Mouse (Mus musculus) embryonic stem cell, embryonic (primary cell): ENCODE results near the gene Oser1.

ENCODE experiments used
- CTCF ChIA-PET, 4 experiments: fragments of 300-600 bp in 2 of 4; fragments of 350-600 bp in 2 of 4; sonication (Branson Sonifier 250); formaldehyde crosslinking; loops; one replicate each; lab custom pipeline; 2022; ENCODE audit warnings: inconsistent platforms in 2 of 4; lab: Charles Lee
- POLR2A ChIA-PET, 4 experiments: fragments of 300-600 bp in 2 of 4; fragments of 350-600 bp in 2 of 4; sonication (Branson Sonifier 250); formaldehyde crosslinking; loops; one replicate each; lab custom pipeline; 2022; ENCODE audit warnings: antibody characterized with exemption in 4 of 4, inconsistent platforms in 1 of 4; lab: Charles Lee

Gene Oser1

DNA sequence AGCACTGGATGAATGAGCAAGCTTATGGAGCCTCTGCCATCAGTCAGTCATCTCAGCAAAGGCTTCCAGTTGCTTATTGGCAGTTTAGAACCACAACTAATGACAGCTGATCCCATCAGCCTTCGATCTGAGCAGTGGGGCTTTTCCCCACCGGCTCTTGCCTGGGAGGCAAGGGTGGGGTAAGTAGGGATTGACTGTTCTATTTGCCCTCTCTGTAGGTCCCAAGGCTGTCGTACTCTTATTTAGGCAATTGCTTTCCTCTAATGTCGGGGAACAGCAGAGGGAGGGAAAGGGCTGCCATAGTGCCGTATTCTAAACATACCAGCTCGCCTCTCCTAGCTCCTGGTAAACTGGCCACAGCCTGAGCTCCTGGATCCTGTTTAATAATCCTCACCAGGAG is at the start of gene Oser1:
Gene Oser1 (minus strand): TSS at position 101 of the 400 bp plus-strand sequence.
- CTCF ChIA-PET = interaction anchor here in 3 of 4 experiments (0.9 to 2.1 kb wide), 4 partner anchors 22 to 56 kb away, joined by 3 to 7 read pairs (median 3); partner anchors contain the start of gene Fitm2 (in 2 of the 3)
- POLR2A ChIA-PET = interaction anchor here in 2 of 4 experiments (0.5 to 1.0 kb wide), 3 partner anchors 9 to 91 kb away, joined by 3 to 6 read pairs (median 4); no protein-coding TSS in a partner anchor

DNA sequence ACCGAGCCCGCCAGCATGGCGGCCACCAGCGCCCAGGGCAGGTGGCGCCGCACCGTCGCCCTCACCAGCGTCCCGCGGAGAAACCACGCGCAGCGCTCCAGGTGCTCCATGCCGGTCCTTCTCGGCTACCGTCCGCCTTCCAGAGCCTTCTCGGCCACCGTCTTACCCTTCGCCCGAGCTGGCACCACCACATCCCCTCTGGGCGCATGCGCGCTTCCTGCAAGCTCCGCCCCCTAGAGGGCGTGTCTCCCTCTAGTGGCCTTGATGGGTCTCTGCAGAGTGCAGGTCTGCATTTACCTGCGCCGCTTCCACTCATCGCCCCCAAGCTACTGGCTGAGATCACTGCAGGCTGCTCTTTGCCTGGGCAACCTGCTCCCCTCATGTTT is 48.0 kb upstream of the Oser1 start, which contains the start of gene Fitm2:
Gene Fitm2 (minus strand): TSS at position 164 of the 386 bp plus-strand sequence.
- POLR2A ChIA-PET = interaction anchor here (0.5 to 4.1 kb wide), 34 partner anchors 9 to 599 kb away, joined by 3 to 54 read pairs (median 4); partner anchors contain the start of genes Kcnk15 (in 1 of the 4), Srsf6 (in 1 of the 4) and Tomm34 (in 1 of the 4)
- CTCF ChIA-PET = interaction anchor here (0.5 to 3.4 kb wide), 63 partner anchors 8 to 917 kb away, joined by 3 to 45 read pairs (median 5); partner anchors contain the start of genes Oser1 (in 2 of the 4), Gdap1l1 (in 1 of the 4), R3hdml (in 1 of the 4) and Ttpal (in 1 of the 4)

DNA sequence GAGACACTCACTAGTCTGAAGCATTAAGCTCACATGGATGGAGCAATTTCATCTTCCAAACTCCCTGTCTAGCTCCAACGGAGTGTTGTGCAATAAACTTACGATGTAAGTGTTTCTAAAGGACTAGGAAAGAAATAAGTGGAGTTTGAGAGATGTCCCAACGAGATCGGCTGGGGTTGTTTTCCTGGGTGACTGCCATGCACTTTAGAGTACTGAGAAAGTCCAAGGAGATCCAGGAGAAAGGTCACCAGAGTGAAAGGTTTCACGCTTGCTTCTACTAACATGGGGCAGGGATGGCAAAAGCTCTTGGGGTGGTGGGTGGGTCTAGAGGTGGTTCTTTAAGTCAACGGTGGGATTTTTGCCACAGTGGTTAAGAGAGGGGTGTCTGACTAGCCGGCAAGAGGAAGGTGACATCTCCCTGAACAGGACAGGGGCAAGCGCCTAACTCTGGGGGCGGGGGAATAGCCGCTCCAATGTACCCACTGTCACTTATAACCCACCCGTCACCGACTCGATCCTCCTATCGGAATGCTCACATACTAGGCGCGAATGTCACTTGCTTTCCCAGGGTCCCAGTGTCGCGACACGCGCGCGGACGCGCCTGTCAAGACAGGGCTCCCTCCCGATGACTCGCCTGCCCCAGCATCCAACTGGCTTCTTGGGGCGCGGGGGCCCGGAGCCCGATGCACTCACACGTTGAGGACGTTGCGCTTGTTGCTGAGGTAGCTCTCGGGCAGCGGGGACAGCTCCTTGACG is 47.4 kb upstream of the Oser1 start:
- ChIA-PET CTCF (interaction anchor here (0.5 to 3.4 kb wide), 62 partner anchors 8 to 678 kb away, joined by 3 to 45 read pairs (median 5); partner anchors contain the start of genes Oser1 (in 2 of the 4), Gdap1l1 (in 1 of the 4), R3hdml (in 1 of the 4) and Ttpal (in 1 of the 4)), POLR2A (interaction anchor here (0.5 to 4.1 kb wide), 32 partner anchors 9 to 941 kb away, joined by 3 to 54 read pairs (median 4); partner anchors contain the start of genes Kcnk15 (in 1 of the 4), Srsf6 (in 1 of the 4) and Tomm34 (in 1 of the 4))

DNA sequence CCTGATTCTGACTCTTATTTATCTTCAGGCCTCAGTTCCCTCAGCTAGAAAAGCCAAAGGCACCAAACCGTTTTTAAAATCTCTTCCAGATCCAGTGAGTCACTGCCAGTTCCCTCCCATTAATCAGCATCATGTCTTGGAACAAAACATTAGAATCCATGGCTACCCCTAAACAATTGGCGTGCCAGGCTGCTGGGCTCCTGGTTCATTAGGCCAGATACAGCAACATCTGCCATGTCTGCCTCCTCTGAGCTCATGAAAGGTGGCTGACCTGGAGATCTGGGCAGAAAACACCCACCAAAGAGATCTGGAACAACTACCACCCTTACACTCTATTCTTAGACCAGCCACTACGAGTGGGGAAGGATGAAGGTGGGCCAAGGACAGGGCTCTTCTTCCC is 46.6 kb upstream of the Oser1 start:
- CTCF ChIA-PET = interaction anchor here (0.5 to 3.4 kb wide), 10 partner anchors 10 to 679 kb away, joined by 3 to 45 read pairs (median 12); no protein-coding TSS in a partner anchor
- POLR2A ChIA-PET = interaction anchor here (0.6 to 4.1 kb wide), 11 partner anchors 8 to 942 kb away, joined by 3 to 54 read pairs (median 9); no protein-coding TSS in a partner anchor

DNA sequence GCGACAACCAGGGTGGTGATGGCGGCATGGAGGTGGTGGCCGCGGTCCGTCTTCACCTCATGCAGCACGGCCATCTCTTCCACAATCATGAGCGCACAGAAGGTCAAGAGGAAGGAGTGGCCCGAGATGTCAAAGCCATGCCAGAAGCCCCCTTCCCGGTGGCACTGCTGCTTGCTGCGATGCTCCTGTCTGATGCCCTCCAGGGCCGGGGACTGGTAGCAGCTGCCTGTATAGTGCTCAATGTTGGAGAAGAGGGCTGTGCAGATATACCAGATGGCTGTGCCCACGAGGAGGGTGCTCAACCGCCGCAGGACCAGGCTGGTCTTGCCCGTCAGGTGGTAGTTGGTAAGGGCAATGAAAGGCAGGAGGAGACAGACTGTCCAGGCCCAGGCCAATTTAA is 45.2 kb upstream of the Oser1 start:
- ChIA-PET CTCF (no interaction called here), POLR2A (interaction anchor here in 1 of 4 experiments (3.2 to 4.0 kb wide), 2 partner anchors 12 to 50 kb away, joined by 20 to 54 read pairs; no protein-coding TSS in a partner anchor)

DNA sequence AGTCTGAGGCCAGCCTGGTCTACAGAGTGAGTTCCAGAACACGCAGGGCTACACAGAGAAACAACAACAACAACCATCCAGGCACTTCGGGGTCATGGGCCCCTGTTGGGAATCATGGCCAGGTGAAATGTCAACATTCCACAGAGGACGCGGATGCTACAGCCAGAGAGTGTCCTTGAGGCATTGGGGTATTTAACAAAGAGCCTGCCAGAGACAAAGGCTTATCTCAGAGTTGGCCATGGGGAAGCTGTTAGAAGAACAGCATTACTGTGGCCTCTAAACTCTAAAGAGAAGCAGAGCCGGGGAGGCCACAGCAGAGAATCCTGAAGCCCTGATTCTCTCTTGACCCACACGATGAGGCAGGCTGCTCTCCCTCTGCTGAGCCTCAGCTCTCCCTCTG is 44.4 kb upstream of the Oser1 start:
- ChIA-PET POLR2A (no interaction called here), CTCF (no interaction called here)

DNA sequence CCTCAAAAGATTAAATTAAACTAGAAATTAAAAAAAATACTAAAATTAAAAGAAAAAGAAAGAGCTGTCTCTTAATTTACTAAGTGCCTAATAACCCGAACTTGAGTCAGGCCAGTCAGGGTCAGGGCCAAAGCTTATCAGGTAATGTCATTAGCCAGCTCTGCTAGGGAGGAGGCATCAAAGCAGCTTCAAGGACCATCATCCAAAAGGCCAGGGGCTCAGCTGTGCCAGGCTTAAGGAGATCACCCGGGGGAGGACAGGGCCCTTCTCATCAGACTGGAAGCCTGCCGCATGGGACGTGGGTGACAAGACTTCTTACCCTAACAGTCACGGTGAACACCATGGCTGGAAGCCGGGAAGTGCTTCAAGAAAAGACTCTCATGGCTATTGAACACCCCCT is 43.1 kb upstream of the Oser1 start:
- ChIA-PET POLR2A (interaction anchor here in 2 of 4 experiments (0.6 to 1.2 kb wide), 2 partner anchors 13 to 48 kb away, joined by 3 to 7 read pairs; no protein-coding TSS in a partner anchor), CTCF (interaction anchor here in 1 of 4 experiments (0.7 kb wide), 1 partner anchor 12 kb away, joined by 3 read pairs; no protein-coding TSS in a partner anchor)

DNA sequence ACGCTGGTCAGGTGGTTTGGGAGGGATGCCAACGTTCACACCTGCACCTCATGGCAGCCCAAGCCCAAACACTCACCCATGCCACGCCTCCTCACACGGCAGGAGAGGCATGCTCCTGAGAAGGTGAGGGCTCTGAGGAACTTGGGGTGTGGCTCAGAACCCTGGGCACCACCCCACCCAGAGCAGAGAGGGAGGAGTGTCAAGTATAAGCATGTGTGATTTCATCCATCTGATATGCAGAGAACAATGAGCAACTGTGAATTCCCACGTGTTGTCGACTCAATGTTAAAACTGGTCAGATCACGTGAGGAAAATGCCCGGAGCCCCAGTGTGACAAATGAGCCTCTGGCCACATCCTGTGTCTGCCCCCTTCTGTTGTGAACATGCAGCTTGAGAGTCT is 42.3 kb upstream of the Oser1 start:
- ChIA-PET CTCF (no interaction called here), POLR2A (no interaction called here)

DNA sequence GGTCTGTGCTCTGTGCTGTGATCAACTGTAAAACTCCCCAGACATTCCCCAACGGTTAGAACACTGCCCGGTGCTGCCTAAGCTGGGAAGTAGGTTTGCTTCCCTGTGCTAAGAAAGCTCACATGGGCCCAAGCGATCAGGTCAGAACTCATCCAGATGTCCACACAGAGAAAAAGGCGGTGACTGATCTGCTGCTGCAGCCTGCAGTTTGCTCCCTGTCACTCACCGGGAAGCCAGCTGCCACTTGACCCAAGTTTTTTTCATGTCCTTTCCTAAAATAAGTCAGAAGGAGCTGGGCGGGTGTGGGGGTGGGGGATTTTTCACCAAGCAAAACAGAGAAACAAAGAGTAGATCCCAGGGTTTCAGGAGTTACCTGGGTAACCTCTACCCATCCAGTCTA is 40.1 kb upstream of the Oser1 start:
- CTCF ChIA-PET = interaction anchor here in 3 of 4 experiments (0.5 to 2.9 kb wide), 5 partner anchors 8 to 45 kb away, joined by 3 to 21 read pairs (median 3); partner anchors contain the start of gene Fitm2 (in 1 of the 3)
- POLR2A ChIA-PET = interaction anchor here in 3 of 4 experiments (0.6 to 4.9 kb wide), 6 partner anchors 7 to 1891 kb away, joined by 3 to 29 read pairs (median 4); partner anchors contain the start of gene Fitm2 (in 1 of the 3)

DNA sequence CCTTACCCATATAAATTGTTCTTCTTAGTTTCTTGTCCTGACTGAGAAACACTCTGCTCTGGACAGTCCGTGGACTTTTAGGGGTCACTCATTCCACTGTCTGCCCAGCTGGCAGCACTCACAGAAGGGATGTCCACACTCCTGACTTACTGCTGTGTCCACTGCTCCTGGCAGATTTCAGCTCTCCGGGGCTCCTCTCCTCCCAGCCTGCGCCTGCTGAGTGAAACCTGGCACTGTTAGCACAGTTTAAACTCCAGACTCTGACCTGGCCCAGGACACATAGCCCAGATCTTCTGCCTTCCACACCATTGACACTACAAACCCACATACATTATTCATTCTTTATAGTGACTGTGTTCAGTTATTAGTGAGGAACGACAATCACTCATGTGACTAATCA is 39.5 kb upstream of the Oser1 start:
- POLR2A ChIA-PET = interaction anchor here in 3 of 4 experiments (0.6 to 4.9 kb wide), 12 partner anchors 8 to 1892 kb away, joined by 3 to 30 read pairs (median 4); partner anchors contain the start of gene Fitm2 (in 2 of the 3)

DNA sequence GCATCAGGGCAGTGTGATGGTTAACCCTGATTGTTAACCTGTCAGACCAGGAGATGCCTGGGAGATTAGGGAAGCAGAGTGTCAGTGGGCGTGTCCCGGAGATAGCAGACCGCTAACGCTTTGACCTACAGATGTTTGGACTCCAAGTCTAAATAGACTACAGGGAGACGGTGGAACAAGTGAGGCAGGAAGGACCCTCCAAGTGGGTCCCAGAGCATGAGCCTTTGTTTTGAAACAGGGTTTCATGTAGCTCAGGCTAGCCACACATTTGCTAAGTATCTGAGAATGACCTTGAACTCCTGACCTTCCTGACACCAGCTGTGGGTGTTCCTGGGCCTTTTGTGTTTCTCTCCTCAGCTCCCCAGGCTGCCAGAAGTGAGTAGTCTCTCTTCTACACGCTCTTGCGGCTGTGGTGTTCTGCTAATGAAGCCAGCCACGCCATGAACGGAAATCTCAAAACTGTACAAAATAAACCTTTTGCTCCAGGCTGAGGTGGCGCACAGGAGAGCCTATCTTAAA is 38.8 kb upstream of the Oser1 start:
- POLR2A ChIA-PET = interaction anchor here in 3 of 4 experiments (0.6 to 4.9 kb wide), 20 partner anchors 9 to 412 kb away, joined by 3 to 30 read pairs (median 4); partner anchors contain the start of genes Fitm2 (in 3 of the 3) and Gdap1l1 (in 1 of the 3)
- CTCF ChIA-PET = interaction anchor here (0.7 to 2.9 kb wide), 14 partner anchors 9 to 72 kb away, joined by 3 to 21 read pairs (median 4); partner anchors contain the start of gene Fitm2 (in 4 of the 4)

More for the DNA sequence above, 39.5 kb upstream of the Oser1 start:
- CTCF ChIA-PET = interaction anchor here in 3 of 4 experiments (0.5 to 2.9 kb wide), 11 partner anchors 8 to 63 kb away, joined by 3 to 21 read pairs (median 4); partner anchors contain the start of gene Fitm2 (in 2 of the 3)

DNA sequence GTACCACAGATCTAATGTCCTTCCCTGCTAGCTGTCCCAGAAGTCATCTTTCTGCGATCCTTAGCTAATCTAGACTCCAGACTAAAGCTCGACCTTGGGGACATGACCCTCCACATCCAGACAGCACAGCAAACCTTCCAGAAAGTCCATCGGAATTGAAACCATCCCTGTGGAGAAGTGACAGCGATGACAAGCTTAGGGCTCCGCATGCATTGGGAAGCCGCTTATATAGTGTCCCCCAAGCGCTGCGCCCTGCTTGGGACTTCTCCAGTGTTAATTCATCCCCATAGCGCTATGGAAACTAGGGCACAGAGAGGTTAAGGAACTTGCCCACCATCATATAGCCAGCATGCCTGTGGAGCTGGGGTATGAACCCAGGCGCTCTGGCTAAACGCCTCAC is 38.3 kb upstream of the Oser1 start:
- ChIA-PET CTCF (interaction anchor here (0.7 to 2.9 kb wide), 15 partner anchors 10 to 72 kb away, joined by 3 to 21 read pairs (median 4); partner anchors contain the start of gene Fitm2 (in 4 of the 4)), POLR2A (interaction anchor here (0.5 to 4.9 kb wide), 21 partner anchors 9 to 412 kb away, joined by 3 to 30 read pairs (median 4); partner anchors contain the start of genes Fitm2 (in 3 of the 4) and Gdap1l1 (in 1 of the 4))

DNA sequence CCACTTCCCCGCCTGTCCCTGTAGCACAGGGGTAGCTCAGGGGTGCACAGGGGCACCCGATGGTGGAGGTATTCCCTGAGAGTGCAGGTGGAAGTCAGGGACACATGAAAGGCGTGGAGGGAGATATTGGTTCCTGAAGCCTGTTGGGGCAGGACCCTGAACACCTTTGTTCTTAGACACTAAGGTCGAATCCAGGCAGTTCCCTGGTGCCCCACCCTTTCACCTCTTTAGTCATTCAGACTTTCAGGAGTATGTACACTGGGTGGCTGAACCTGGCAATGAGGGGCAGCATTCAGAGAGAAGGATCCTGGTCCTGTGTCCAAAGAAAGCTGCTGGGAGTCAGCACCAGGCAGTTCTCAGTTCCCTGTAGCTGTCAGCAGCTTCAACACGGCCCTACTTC is 37.9 kb upstream of the Oser1 start:
- CTCF ChIA-PET = interaction anchor here (0.9 to 2.9 kb wide), 11 partner anchors 10 to 73 kb away, joined by 3 to 21 read pairs (median 5); partner anchors contain the start of gene Fitm2 (in 4 of the 4)

DNA sequence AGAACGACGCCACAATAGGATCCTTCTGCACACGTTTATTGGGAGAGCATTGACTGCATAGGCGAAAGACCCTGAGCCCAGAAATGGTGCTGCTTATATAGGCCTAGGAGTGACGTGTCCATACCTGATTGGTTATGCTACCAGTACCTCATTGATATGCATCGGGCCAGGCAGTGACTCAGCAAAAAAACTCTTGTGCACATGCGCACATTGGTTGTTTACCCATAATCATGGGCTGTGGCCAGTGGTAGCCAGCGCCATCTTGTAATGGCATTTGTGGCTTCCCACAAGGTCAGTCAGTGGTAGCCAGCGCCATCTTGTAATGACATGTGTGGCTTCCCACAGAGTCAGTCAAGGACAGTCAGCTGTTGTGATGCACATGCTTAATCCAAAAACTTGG is 36.8 kb upstream of the Oser1 start:
- CTCF ChIA-PET = interaction anchor here in 1 of 4 experiments (0.6 kb wide), 1 partner anchor 19 kb away, joined by 3 read pairs; no protein-coding TSS in a partner anchor
- POLR2A ChIA-PET = interaction anchor here in 3 of 4 experiments (0.7 to 4.9 kb wide), 6 partner anchors 10 to 56 kb away, joined by 3 to 30 read pairs (median 8); partner anchors contain the start of gene Fitm2 (in 2 of the 3)

More for the DNA sequence above, 37.9 kb upstream of the Oser1 start:
- POLR2A ChIA-PET = interaction anchor here (0.5 to 4.9 kb wide), 17 partner anchors 9 to 398 kb away, joined by 3 to 30 read pairs (median 5); partner anchors contain the start of genes Fitm2 (in 3 of the 4) and Gdap1l1 (in 1 of the 4)

DNA sequence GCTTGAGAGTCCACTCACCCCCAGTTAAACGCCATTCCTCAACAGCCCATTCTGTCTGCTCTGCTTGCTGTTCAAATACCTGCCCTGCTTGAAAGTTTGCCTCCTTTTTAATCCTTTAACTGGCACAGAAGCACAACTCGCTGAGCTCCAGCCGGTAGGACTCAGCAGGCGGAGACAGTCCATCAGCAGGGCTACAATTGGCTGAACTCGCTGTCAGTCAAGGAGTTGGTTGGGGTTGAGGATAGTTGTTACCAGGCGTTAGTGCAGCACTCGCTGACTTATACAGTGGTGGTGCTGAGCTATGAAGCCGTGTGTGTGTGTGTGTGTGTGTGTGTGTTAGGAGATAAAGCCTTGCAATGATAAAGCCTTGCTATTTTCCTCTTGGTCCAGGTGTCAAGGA is 36.1 kb upstream of the Oser1 start:
- POLR2A ChIA-PET = interaction anchor here in 2 of 4 experiments (0.6 to 4.9 kb wide), 6 partner anchors 9 to 1453 kb away, joined by 3 to 29 read pairs (median 4); partner anchors contain the start of gene Fitm2 (in 1 of the 2)

DNA sequence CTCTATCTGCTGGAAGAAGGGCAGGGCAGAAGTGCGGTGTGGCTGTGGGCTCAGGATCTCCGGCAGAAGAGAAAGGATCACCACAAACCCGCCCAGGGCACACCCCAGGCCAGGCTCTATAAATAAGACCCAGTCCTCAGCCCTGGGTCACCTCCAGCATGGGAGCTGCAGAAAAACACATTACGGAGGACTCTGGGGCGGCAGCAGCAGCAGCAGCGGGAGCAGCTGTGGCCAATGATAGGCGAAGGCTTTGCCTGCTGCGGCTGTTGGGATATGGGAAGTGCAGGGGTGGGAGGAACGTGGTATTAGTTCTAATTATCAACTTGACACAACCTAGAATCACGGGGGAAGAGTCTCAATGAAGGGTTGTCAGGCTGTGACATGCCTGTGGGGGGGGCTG is 34.9 kb upstream of the Oser1 start:
- ChIA-PET POLR2A (interaction anchor here in 2 of 4 experiments (0.6 to 4.9 kb wide), 5 partner anchors 11 to 370 kb away, joined by 3 to 29 read pairs (median 5); partner anchors contain the start of gene Fitm2 (in 1 of the 2)), CTCF (interaction anchor here in 3 of 4 experiments (0.8 to 2.6 kb wide), 6 partner anchors 11 to 184 kb away, joined by 3 to 10 read pairs (median 6); partner anchors contain the start of gene Fitm2 (in 2 of the 3))

More for the DNA sequence above, 36.1 kb upstream of the Oser1 start:
- CTCF ChIA-PET = interaction anchor here in 1 of 4 experiments (1.0 to 2.6 kb wide), 3 partner anchors 11 to 131 kb away, joined by 3 to 10 read pairs (median 9); partner anchors contain the start of gene Fitm2
